Mouse (Mus musculus) stomach, postnatal 0 days (tissue): ENCODE results near the gene Sbf2.

Experiments
- CTCF ChIP-seq: IDR thresholded peaks from 2 replicates; pipeline ENCODE4 v1.5.1; 2016; ENCODE audit warnings: antibody characterized with exemption, low read depth, mild to moderate bottlenecking, moderate library complexity
- EP300 ChIP-seq: optimal IDR thresholded peaks from 2 replicates; pipeline ENCODE3; 2016; ENCODE audit warnings: antibody characterized with exemption

- TF ChIP-seq EP300 (no peak), CTCF (no peak)
These were observed 59.5 kb downstream of the Sbf2 start for GRCm38 (mm10) chr7:110555260-110555659.
